Mouse (Mus musculus) G1E (cell line): ENCODE data around the gene Tmem132d.

ENCODE experiments used
- CTCF ChIP-seq: IDR thresholded peaks from 2 replicates; pipeline ENCODE4 v1.5.1; 2012; ENCODE audit warnings: low read depth, low read length, inconsistent platforms, mixed read lengths
- TAL1 ChIP-seq: conservative IDR thresholded peaks from 2 replicates; pipeline ENCODE4 v1.6.1; 2012; ENCODE audit warnings: low read depth, low read length, inconsistent platforms, mixed read lengths

DNA sequence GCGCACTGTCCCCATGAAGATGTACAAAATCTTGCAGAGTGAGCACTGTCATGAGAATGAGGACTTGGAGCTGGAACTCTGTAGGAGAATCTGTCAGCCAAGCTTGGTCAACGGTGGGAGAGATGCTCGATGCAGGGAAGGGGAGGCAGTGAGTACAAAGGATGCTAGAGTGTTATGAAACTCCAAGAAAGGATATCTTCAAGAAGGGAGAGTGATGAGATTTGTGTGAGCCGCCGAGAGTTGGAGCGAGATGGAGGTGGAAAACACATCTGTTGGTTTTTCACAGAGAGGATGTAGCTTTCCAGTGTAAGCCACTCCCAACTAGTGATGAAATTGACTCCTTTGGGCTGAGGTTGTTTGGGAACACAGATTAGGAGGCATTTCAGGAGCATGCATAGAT is 604.1 kb downstream of the Tmem132d start:
- TF ChIP-seq CTCF = no peak
- TF ChIP-seq TAL1 = no peak
